Mouse (Mus musculus) macrophage (primary cell): ENCODE data around the gene Ift88. TPM values are rescaled to one million over a fixed set of nuclear protein-coding genes. Genes with fewer than 3 reads are reported as not detected.

Experiments used
- H3K27ac ChIP-seq: fragments of 350-480 bp; formaldehyde crosslinking; 2 replicates; pipeline ENCODE4 v1.9.0; 2021
- H3K36me3 ChIP-seq: fragments of 350-480 bp; formaldehyde crosslinking; 2 replicates; pipeline ENCODE4 v1.9.0; 2021; ENCODE audit errors: inconsistent target
- H3K4me3 ChIP-seq: fragments of 350-480 bp; formaldehyde crosslinking; 2 replicates; pipeline ENCODE4 v1.9.0; 2021; ENCODE audit errors: inconsistent target
- H3K79me2 ChIP-seq: fragments of 350-480 bp; formaldehyde crosslinking; 2 replicates; pipeline ENCODE4 v1.9.0; 2021; ENCODE audit errors: inconsistent target
- WGBS: methylation state at CpG from one replicate; pipeline ENCODE4 v1.1.7; 2026; ENCODE audit warnings: inconsistent platforms; ENCODE audit not compliant: missing documents; 5-methylcytosine and 5-hydroxymethylcytosine counted together
- polyA plus RNA-seq: library from polyadenylated mRNA; stranded (reverse); fragments of 250-400 nt; gene quantifications from 3 replicates; pipeline ENCODE4 v1.2.4, GENCODE M21; 2018; ENCODE audit warnings: inconsistent platforms

Ift88 gene
- polyA plus RNA-seq, 1 experiment from 2014 or later: 7.0 TPM

DNA sequence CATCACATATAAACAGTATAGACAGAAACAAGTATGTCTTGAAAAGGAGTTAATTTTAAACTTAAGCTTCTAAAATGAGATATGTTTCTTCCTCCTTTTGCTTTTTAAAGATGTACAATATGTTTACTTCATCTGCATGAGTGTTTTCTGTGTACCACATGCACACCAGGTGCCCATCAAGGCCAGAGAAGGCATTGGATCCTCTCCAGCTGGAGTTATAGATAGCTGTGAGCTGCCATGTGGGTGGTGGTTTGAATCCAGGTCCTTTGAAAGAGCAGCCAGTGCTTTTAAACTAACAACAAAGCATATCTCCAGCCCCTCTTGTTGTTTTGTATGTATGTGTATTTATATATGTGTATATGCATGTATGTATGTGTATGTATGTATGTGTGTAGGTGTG is 129.1 kb downstream of the Ift88 start:
- Histone ChIP-seq H3K36me3 (peaks cover 6% of the 10 kb centered on the region; the same call in 1 of the 2 replicates), H3K79me2 (no peaks in the 10 kb centered on the region), H3K27ac (no peak overlapping the region), H3K4me3 (no peak overlapping the region)

GRCm38 (mm10) chr14:57554434-57554833 is 130.6 kb downstream of the Ift88 start:
- 95% methylated on average over 5 of the region's 5 CpGs for WGBS
- no peak overlapping the region for H3K4me3 ChIP-seq
- no peak overlapping the region for H3K27ac ChIP-seq
- H3K36me3 ChIP-seq: peaks cover 6% of the 10 kb centered on the region; the same call in 1 of the 2 replicates
- H3K79me2 ChIP-seq: no peaks in the 10 kb centered on the region

- no peak overlapping the region for H3K27ac ChIP-seq
- H3K36me3 ChIP-seq: no peaks in the 10 kb centered on the region; the same call in 1 of the 2 replicates
- H3K4me3 ChIP-seq: no peak overlapping the region
- no peaks in the 10 kb centered on the region for H3K79me2 ChIP-seq
- WGBS: 89% methylated on average over 7 of the region's 7 CpGs
Observed at GRCm38 (mm10) chr14:57555471-57556070, 131.7 kb downstream of the Ift88 start.

GRCm38 (mm10) chr14:57556922-57557321 is 133.1 kb downstream of the Ift88 start:
- H3K4me3 ChIP-seq: no peak overlapping the region
- no peaks in the 10 kb centered on the region for H3K79me2 ChIP-seq
- WGBS: 100% methylated on average over 1 of the region's 1 CpGs
- H3K27ac ChIP-seq: no peak overlapping the region
- H3K36me3 ChIP-seq: no peaks in the 10 kb centered on the region; the same call in 1 of the 2 replicates

GRCm38 (mm10) chr14:57565626-57566025 is 141.8 kb downstream of the Ift88 start:
- no peak overlapping the region for H3K27ac ChIP-seq
- no peaks in the 10 kb centered on the region for H3K79me2 ChIP-seq
- 84% methylated on average over 5 of the region's 6 CpGs for WGBS
- no peaks in the 10 kb centered on the region for H3K36me3 ChIP-seq
- H3K4me3 ChIP-seq: no peak overlapping the region

Other genes with a start within 250 kb of the Ift88 start
- gene Cryl1, start 25.5 kb upstream of the Ift88 start, polyA plus RNA-seq: 18.7 to 44.4 TPM (median 22.2 TPM) in 3 replicates
- gene Il17d, start 100.7 kb downstream of the Ift88 start, polyA plus RNA-seq: not detected in 3 replicates
- gene Eef1akmt1, start 147.6 kb downstream of the Ift88 start, polyA plus RNA-seq: 14.3 to 31.6 TPM (median 30.5 TPM) in 3 replicates
- gene Xpo4, start 241.4 kb downstream of the Ift88 start, polyA plus RNA-seq: 4.5 to 13.1 TPM (median 4.9 TPM) in 3 replicates